Comparison of ENCODE assay signal across 14 mouse cellular contexts in genomic region chr1:153733181-153733580, GRCm38 (mm10). TPM values are rescaled to one million over a fixed set of nuclear protein-coding genes. Genes with fewer than 3 reads are reported as not detected.
DNase-seq lines count a peak whose midpoint lies in the region; ATAC-seq and TF ChIP-seq lines count a peak whose summit lies in the region.
"Had no signal": no experiment of that assay in that cellular context is flagged by ENCODE, and none has a peak within 500 bp of the region (broad histone marks: within the 10 kb centered on the region; RNA-seq: fewer than 3 reads in every experiment).

No protein-coding gene starts in this region.

- H3K4me1 ChIP-seq in forebrain, embryonic 11.5 days (replicated peaks; ENCODE audit: control insufficient read depth, insufficient read depth, low read length): peaks cover 11% of the 10 kb centered on the region
- H3K4me1 ChIP-seq in forebrain, embryonic 15.5 days: peaks cover 29% of the 10 kb centered on the region
- peaks cover 17% of the 10 kb centered on the region; the same call in 1 of the 2 replicates for H3K4me1 ChIP-seq in hindbrain, postnatal 0 days (ENCODE audit: insufficient read depth, low read length)
- peaks cover 18% of the 10 kb centered on the region for H3K4me1 ChIP-seq in neural tube, embryonic 14.5 days (ENCODE audit: control insufficient read depth, insufficient read depth, low read length)

- peak; percentile 67 for DNase-seq in forebrain, embryonic 11.5 days (ENCODE audit: low spot score)
- DNase-seq in brain, adult 2 months (ENCODE audit: low read depth, low spot score): peak; percentile 66
- no peak for DNase-seq in hindbrain, postnatal 0 days (ENCODE audit: low spot score)
- no peak for DNase-seq in Muller cell, postnatal 12 days (ENCODE audit: inconsistent ontology term)
- DNase-seq in lung, postnatal 10 days: no peak
- no peak for DNase-seq in kidney, adult 11 months
- DNase-seq: kidney, postnatal 4 days; lung, postnatal 14 days; spleen, adult 18-20 months had no signal

- H3K9ac ChIP-seq in forebrain, embryonic 11.5 days (ENCODE audit: low read length): no peak overlapping the region
- H3K9ac ChIP-seq in forebrain, embryonic 15.5 days (replicated peaks): no peak overlapping the region
- H3K9ac ChIP-seq in hindbrain, postnatal 0 days (replicated peaks; ENCODE audit: low read length): no peak overlapping the region
- H3K9ac ChIP-seq in neural tube, embryonic 14.5 days (replicated peaks; ENCODE audit: low read depth, low read length): no peak overlapping the region; the same call in 1 of the 2 replicates
- H3K9ac ChIP-seq: hindbrain, embryonic 15.5 days; limb, embryonic 15.5 days had no signal

- no peaks in the 10 kb centered on the region for H3K27me3 ChIP-seq in forebrain, embryonic 11.5 days (ENCODE audit: control insufficient read depth, insufficient read depth, low read length)
- no peaks in the 10 kb centered on the region for H3K27me3 ChIP-seq in forebrain, embryonic 15.5 days
- no peaks in the 10 kb centered on the region for H3K27me3 ChIP-seq in hindbrain, postnatal 0 days (ENCODE audit: insufficient read depth, low read length)
- H3K27me3 ChIP-seq in neural tube, embryonic 14.5 days (ENCODE audit: control insufficient read depth, insufficient read depth, low read length): no peaks in the 10 kb centered on the region
- H3K27me3 ChIP-seq: hindbrain, embryonic 15.5 days had no signal

- 32% methylated on average over 8 of the region's 9 CpGs for WGBS in forebrain, embryonic 11.5 days
- WGBS in forebrain, embryonic 15.5 days: 21% methylated on average over 9 of the region's 9 CpGs
- WGBS in hindbrain, postnatal 0 days: 30% methylated on average over 9 of the region's 9 CpGs
- 20% methylated on average over 9 of the region's 9 CpGs for WGBS in neural tube, embryonic 14.5 days

- no peak overlapping the region for H3K4me3 ChIP-seq in forebrain, embryonic 11.5 days (ENCODE audit: low read depth, low read length)
- no peak overlapping the region for H3K4me3 ChIP-seq in forebrain, embryonic 15.5 days
- H3K4me3 ChIP-seq in hindbrain, postnatal 0 days (ENCODE audit: low read length): no peak overlapping the region
- H3K4me3 ChIP-seq in neural tube, embryonic 14.5 days (ENCODE audit: low read depth, low read length): no peak overlapping the region
- H3K4me3 ChIP-seq: hindbrain, embryonic 15.5 days; limb, embryonic 15.5 days had no signal

- no peaks in the 10 kb centered on the region for H3K36me3 ChIP-seq in forebrain, embryonic 11.5 days (ENCODE audit: control insufficient read depth, insufficient read depth, low read length)
- no peaks in the 10 kb centered on the region for H3K36me3 ChIP-seq in forebrain, embryonic 15.5 days
- H3K36me3 ChIP-seq in hindbrain, postnatal 0 days (ENCODE audit: insufficient read depth, low read length): no peaks in the 10 kb centered on the region
- no peaks in the 10 kb centered on the region for H3K36me3 ChIP-seq in neural tube, embryonic 14.5 days (ENCODE audit: control insufficient read depth, insufficient read depth, low read length)
- H3K36me3 ChIP-seq: hindbrain, embryonic 15.5 days; limb, embryonic 15.5 days had no signal

- no peak for TF ChIP-seq CTCF in hindbrain, postnatal 0 days (IDR thresholded peaks at IDR 0.05; ENCODE audit: low read depth)

- ATAC-seq in forebrain, embryonic 11.5 days (replicated peaks; ENCODE audit: low FRiP score): peak; percentile 60
- ATAC-seq in forebrain, embryonic 15.5 days (replicated peaks): no peak
- peak; percentile 22; the same call in 1 of the 2 replicates for ATAC-seq in hindbrain, postnatal 0 days
- ATAC-seq in neural tube, embryonic 14.5 days (ENCODE audit: low read depth): peak; percentile 59

- no peak overlapping the region for H3K27ac ChIP-seq in forebrain, embryonic 11.5 days (ENCODE audit: low read depth, low read length)
- no peak overlapping the region for H3K27ac ChIP-seq in forebrain, embryonic 15.5 days (replicated peaks)
- no peak overlapping the region for H3K27ac ChIP-seq in hindbrain, postnatal 0 days
- no peak overlapping the region for H3K27ac ChIP-seq in neural tube, embryonic 14.5 days (ENCODE audit: low read depth, low read length)
- H3K27ac ChIP-seq: hindbrain, embryonic 15.5 days; limb, embryonic 15.5 days had no signal

- no peak overlapping the region for H3K4me2 ChIP-seq in forebrain, embryonic 11.5 days (ENCODE audit: low read depth, low read length, severe bottlenecking)
- no peak overlapping the region for H3K4me2 ChIP-seq in forebrain, embryonic 15.5 days (replicated peaks)
- no peak overlapping the region for H3K4me2 ChIP-seq in hindbrain, postnatal 0 days (ENCODE audit: low read depth, low read length)
- H3K4me2 ChIP-seq in neural tube, embryonic 14.5 days (ENCODE audit: low read depth, low read length): no peak overlapping the region; the same call in 1 of the 2 replicates
- H3K4me2 ChIP-seq: hindbrain, embryonic 15.5 days; limb, embryonic 15.5 days had no signal

- H3K9me3 ChIP-seq in forebrain, embryonic 11.5 days (ENCODE audit: control insufficient read depth, low read length): no peaks in the 10 kb centered on the region
- no peaks in the 10 kb centered on the region for H3K9me3 ChIP-seq in forebrain, embryonic 15.5 days
- H3K9me3 ChIP-seq in hindbrain, postnatal 0 days (ENCODE audit: low read length): no peaks in the 10 kb centered on the region
- H3K9me3 ChIP-seq in neural tube, embryonic 14.5 days (ENCODE audit: control insufficient read depth, low read length): no peaks in the 10 kb centered on the region
- H3K9me3 ChIP-seq: hindbrain, embryonic 15.5 days; limb, embryonic 15.5 days had no signal

RNA-seq across cellular contexts. Expression of gene Rgs16, which starts 7.0 kb away (rescaled TPM):
- 24.3 and 25.3 TPM in 2 replicates for polyA plus RNA-seq in forebrain, embryonic 11.5 days (2014; fragmentation: Nextera tagmentation; extraction: Ambion mirVana)
- 39.2 and 42.1 TPM in 2 replicates for polyA plus RNA-seq in forebrain, embryonic 15.5 days (2015; fragmentation: Nextera tagmentation; extraction: Ambion mirVana)
- 3.8 and 4.3 TPM in 2 replicates for total RNA-seq in hindbrain, postnatal 0 days (2014; rRNA removed)
- polyA plus RNA-seq in hindbrain, postnatal 0 days (2015; fragmentation: Nextera tagmentation; extraction: Ambion mirVana): 5.7 and 6.7 TPM in 2 replicates
- 5.8 and 8.3 TPM in 2 replicates for polyA plus RNA-seq in neural tube, embryonic 14.5 days (2014; fragmentation: Nextera tagmentation; extraction: Ambion mirVana)
- total RNA-seq: neutrophil, adult 5-6 weeks had no signal

RNA-seq across cellular contexts. Expression of gene Rnasel, which starts 16.0 kb away (rescaled TPM):
- 19.3 and 19.5 TPM in 2 replicates for polyA plus RNA-seq in forebrain, embryonic 11.5 days (2014; fragmentation: Nextera tagmentation; extraction: Ambion mirVana)
- polyA plus RNA-seq in forebrain, embryonic 15.5 days (2015; fragmentation: Nextera tagmentation; extraction: Ambion mirVana): 42.5 and 44.4 TPM in 2 replicates
- 21.6 and 23.3 TPM in 2 replicates for total RNA-seq in hindbrain, postnatal 0 days (2014; rRNA removed)
- 16.8 and 17.1 TPM in 2 replicates for polyA plus RNA-seq in hindbrain, postnatal 0 days (2015; fragmentation: Nextera tagmentation; extraction: Ambion mirVana)
- polyA plus RNA-seq in neural tube, embryonic 14.5 days (2014; fragmentation: Nextera tagmentation; extraction: Ambion mirVana): 38.0 and 41.1 TPM in 2 replicates

Comparison
In these comparisons a context has a peak if more than half of its experiments do, and no peak if none do; other contexts are left out.
1. DNase-seq: peak in forebrain, embryonic 11.5 days (single experiment) and brain, adult 2 months (single experiment); none in hindbrain, postnatal 0 days (single experiment), Muller cell, postnatal 12 days (single experiment), lung, postnatal 10 days (single experiment) and kidney, adult 11 months (single experiment).